Mouse (Mus musculus): ENCODE measurements around the gene Zbtb37. TPM values are rescaled to one million over a fixed set of nuclear protein-coding genes. Genes with fewer than 3 reads are reported as not detected.
"Not testable (repeated sequence)": the region's sequence is repeated elsewhere in the genome, so short reads cannot be mapped to it uniquely, and the experiment has no call there.

The Zbtb37 gene
- total RNA-seq, 2 experiments from 2014 or later = 26.4 to 29.5 TPM

DNA sequence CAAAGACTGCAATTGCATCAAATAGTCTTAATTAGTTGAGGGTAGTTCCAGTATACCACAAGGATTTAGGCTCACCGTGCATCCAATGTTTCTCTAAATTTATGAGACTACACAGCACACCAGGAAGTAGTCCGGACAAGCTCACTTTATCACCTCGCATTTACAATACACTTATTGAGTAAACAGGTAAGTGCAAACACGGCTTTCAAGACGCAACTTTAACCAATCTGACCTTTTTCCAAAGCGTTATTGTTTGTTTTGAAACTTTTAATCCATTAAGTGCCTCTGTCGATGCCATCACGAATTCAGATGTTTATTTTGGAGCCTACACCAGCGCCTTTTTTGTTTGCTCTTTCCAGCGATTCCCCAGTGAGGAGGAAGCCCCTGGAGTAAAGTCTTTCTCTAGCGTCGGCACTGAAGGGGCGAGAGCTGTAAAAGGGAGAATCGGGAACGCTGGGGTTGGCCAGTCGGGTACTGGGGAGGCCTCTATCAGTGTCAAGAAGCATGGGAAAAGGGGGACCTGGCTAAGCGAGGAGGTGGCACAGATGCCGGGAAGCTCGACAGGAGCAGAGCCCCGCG is 704 bp downstream of the Zbtb37 start:
- no peak for DNase-seq (ENCODE audit: low spot score in 2 of 2)

DNA sequence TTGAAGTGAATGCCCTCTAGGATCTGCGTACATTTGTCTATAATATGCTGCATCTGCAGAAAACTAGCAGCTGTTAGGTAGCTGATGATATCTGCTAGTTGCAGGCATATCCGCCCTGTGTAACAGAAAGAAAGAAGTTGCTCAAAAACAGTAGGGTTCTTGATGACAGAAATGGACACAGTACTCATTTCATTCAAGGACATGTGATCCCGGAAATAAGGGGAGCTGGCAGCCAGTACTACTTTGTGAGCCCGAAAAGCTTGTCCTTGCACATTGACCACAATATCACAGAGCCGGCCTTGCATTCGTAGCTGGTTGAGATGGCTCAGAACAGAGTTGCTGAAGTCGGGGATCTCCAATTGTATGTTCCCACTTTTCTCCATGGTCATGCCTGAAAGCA is 2.3 kb downstream of the Zbtb37 start:
- no peak for DNase-seq (ENCODE audit: low spot score in 2 of 2)

GRCm38 (mm10) chr1:161031881-161032280 is 2.8 kb downstream of the Zbtb37 start:
- no peak for DNase-seq (ENCODE audit: low spot score in 2 of 2)

GRCm38 (mm10) chr1:161030058-161030457 is 4.6 kb downstream of the Zbtb37 start:
- no peak for DNase-seq (ENCODE audit: low spot score in 2 of 2)

GRCm38 (mm10) chr1:161028427-161028826 is 6.2 kb downstream of the Zbtb37 start:
- not testable (repeated sequence) for DNase-seq (ENCODE audit: low spot score in 2 of 2)

- DNase-seq (ENCODE audit: low spot score in 2 of 2) = no peak
Observed at GRCm38 (mm10) chr1:161027196-161027595, 7.5 kb downstream of the Zbtb37 start.

DNA sequence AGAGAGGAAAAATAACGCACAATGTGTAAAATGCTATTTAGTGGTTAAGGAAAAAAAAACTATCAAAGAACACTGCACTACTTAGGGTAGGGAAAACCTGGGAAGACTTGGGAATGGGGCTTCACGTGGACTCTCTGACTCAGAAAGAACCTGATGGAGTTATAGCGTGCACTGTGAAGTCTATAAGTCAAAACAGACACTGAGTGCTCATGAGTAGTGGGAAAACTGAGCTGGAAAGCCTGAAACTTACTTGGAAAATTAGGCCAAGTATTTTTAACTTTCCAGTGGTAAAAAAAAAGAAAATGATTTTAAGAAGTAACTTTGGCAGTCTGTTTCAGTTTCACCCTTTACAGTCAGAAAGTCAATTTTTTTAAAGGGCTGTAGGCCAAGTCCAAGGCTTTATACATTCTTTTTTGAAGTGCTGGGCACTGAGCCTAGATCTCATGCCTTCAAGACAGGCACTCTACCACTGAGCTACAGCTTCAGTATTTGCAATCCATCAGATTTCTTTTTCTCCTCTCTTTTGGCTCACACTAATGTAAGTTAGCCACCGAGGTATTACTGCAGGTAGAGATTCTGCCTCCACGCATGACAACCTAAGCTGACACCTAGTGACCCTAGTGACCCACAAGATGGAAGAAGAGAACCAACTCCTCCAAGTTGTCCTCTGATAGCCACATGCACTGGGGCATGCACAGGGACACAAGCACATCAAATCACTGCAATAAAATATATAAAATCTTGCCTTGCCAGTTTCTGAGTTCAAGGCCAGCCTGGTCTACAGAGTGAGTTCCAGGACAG is 9.0 kb downstream of the Zbtb37 start:
- no peak for DNase-seq (ENCODE audit: low spot score in 2 of 2)

GRCm38 (mm10) chr1:161020051-161020450 is 14.6 kb downstream of the Zbtb37 start:
- no peak for DNase-seq (ENCODE audit: low spot score in 2 of 2)

GRCm38 (mm10) chr1:161016378-161016777 is 18.3 kb downstream of the Zbtb37 start:
- DNase-seq (ENCODE audit: low spot score in 2 of 2) = no peak

GRCm38 (mm10) chr1:161010436-161010835 is 24.2 kb downstream of the Zbtb37 start:
- no peak for DNase-seq (ENCODE audit: low spot score in 2 of 2)

- DNase-seq (ENCODE audit: low spot score in 2 of 2) = no peak
Observed at GRCm38 (mm10) chr1:161008038-161008437, 26.6 kb downstream of the Zbtb37 start.

DNA sequence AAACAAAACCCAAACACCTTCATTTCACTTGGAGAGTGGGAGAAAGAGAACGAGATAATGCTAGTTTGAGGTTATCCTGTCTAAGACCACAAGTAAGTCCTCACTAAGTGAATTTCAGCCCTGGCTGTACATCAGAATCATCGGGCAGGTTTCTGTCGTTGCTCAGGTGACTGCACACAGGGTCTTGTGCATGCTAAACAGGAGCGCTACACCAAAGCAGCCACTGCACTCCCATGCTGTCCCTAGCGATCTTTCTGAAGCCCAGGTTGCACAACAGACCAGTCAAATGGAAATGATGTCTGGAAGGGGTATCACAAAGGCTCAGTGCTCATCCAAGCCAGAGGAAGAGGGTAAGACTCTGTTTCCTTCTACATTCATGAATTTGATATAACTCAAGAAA is 28.2 kb downstream of the Zbtb37 start:
- no peak for DNase-seq (ENCODE audit: low spot score in 2 of 2)

DNA sequence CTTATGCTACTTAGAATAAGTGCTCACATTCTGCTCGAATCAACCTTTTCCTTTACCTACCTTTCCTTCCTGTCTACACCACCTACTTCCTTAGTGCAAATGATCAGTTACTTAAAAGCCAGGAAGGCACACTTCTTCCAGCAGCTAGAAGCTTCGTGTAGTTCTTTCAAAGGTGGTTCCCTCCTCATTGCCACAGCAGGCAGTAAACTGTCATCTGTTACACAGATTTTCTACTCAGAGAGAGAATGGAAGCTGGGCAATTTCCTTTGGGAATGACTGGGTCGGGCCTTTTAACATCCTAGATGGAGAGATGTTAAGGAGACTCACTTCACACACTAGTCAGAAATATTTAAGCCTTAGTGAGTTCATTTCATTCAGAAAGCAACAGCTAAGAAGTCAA is 29.1 kb downstream of the Zbtb37 start:
- DNase-seq (ENCODE audit: low spot score in 2 of 2) = no peak

DNA sequence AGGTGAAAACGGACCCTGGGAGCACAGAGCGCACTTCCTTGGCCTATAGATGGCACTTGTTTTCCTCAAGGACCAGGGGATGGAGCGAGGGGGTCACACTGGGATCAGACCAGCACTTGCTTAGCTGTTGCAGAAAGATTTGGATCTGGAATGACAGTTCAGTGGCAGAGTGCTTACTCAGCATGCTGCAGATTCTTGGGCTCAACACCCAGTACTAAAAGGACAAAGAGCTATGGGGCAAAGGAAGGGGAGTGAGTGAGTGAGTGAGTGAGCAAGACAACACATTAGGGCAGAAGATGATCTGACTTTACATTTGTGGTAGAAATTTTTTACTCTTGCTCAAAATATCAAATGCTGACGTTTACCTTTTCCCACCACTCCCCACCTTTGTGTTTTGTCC is 29.7 kb downstream of the Zbtb37 start:
- no peak for DNase-seq (ENCODE audit: low spot score in 2 of 2)

DNA sequence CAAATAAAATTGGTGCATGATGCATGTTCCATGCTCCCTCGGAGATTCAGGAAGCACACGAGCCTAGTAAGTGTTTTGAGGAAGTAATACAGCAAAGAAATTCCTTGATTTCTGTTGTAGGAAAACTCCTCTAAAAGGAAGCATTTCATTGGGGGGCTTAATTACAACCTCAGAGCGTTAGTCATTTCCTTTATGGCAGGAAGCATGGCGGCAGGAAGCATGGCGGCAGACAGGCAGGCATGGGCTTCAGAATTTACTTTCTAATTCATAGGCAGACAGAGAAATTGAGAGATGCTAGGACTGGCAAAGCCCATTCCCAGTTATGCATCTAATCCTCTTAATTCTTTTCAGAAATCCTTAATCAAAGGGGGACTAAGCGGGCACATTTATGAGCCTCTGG is 40.8 kb downstream of the Zbtb37 start:
- no peak for DNase-seq (ENCODE audit: low spot score in 2 of 2)

GRCm38 (mm10) chr1:160989395-160989794 is 45.3 kb downstream of the Zbtb37 start:
- no peak for DNase-seq (ENCODE audit: low spot score in 2 of 2)

DNA sequence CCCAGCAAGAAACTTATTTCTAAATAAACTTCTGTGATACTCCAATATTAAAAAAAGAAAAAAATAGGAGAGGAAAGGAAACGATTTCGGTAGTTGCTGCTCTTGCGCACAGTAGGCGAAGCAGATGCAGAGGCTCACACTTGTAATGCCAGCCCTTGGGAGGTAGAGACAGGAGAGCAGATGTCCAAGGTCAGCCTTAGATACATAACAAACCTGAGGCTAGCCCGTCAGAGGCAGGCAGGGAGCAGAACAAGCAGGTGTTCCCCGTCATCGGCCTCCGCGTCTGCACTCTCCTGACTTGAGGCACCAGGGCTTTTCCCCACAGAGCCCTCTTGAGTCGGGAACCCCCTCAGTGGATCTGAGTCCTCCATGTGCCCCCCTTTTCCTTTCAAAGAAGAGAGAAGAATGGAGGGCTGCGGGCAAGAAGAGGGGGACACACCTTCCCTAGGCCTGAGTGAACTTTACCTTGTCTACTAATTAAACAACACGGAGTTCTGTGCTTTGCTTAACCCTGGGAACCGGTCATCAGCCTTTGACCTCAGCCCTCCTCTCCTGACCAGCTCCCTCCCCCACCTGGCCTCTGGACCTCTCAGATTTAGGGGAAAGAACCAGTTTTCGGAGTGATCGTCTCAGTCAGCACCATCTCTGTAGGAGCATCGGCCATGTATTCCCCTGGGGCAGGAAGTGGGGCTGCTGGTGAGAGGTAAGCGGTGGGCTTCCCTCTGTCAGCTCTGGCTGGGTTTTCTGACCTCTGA is 47.6 kb downstream of the Zbtb37 start:
- no peak for DNase-seq (ENCODE audit: low spot score in 2 of 2)

DNA sequence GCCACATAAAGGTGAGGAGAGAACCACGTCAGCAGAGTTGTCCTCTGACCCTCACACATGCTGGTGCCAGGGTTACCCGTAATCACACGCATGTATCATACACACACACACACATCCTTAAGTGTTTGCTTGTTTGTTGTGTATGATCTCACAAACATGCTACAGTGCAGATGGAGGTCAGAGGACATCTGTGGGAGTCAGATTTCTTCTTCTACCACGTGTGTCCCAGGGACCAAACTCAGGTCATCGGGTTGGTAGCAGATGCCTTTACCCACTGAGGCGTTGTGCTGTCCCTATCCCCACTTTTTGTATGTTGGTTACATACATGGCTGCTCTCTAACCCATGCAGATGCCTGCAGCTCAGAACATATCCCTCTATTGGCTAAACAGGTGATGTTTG is 49.2 kb downstream of the Zbtb37 start:
- DNase-seq (ENCODE audit: low spot score in 2 of 2) = no peak

DNA sequence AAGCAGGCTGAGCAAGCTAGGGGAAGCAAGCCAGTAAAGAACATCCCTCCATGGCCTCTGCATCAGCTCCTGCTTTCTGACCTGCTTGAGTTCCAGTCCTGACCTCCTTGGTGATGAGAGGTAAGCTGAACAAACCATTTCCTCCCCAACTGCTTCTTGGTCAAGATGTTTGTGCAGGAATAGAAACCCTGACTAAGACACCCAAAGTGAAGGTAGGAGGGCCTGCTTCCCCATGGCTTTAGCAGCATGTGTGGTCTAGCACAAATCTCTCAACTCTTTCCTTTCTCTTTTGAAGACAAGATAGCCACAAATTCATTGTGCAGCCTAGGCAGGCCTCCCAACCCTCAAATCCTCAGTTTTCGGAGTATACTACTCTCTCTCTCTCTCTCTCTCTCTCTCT is 49.9 kb downstream of the Zbtb37 start:
- DNase-seq (ENCODE audit: low spot score in 2 of 2) = not testable (repeated sequence)

- no peak for DNase-seq (ENCODE audit: low spot score in 2 of 2)
Observed at GRCm38 (mm10) chr1:160982887-160983286, 51.8 kb downstream of the Zbtb37 start.

DNA sequence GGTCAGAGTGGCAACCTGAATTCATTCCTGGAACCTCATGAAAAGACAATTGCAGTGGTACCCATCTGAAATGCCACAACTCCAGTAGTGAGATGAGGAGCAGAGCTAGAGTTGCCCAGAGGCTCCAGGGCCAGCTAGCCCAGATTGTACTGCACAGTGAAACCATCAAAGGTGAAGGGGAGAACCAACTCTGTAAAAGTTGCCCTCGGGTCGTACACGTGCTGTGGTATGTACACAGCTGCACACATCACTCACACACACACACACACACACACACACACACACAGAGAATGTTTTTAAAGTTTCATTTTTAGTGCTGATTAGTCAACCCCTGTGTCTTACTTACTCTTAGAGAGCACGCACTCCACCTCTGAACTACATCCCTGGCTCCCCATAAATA is 53.3 kb downstream of the Zbtb37 start:
- no peak for DNase-seq (ENCODE audit: low spot score in 2 of 2)

- DNase-seq (ENCODE audit: low spot score in 2 of 2) = no peak
Observed at GRCm38 (mm10) chr1:160980537-160981234, 54.0 kb downstream of the Zbtb37 start.
